Mouse (Mus musculus) heart, adult 8-10 months (tissue): ENCODE results near the gene Cox5a. TPM values are rescaled to one million over a fixed set of nuclear protein-coding genes. Genes with fewer than 3 reads are reported as not detected.
A peak's percentile ranks its signal among the peaks of the same experiment; 100 is the strongest.

Source experiments
- DNase-seq: peaks from one replicate; pipeline ENCODE4 v3.0.0; 2022; ENCODE audit warnings: low spot score
- total RNA-seq, 4 experiments: library from RNA; stranded (reverse); gene quantifications; 2 replicates each; pipeline ENCODE4 v1.2.4; 2022

Cox5a gene
- total RNA-seq: 1,000 to 10,000 TPM; 2,249 to 2,640 (median 2,421) TPM

DNA sequence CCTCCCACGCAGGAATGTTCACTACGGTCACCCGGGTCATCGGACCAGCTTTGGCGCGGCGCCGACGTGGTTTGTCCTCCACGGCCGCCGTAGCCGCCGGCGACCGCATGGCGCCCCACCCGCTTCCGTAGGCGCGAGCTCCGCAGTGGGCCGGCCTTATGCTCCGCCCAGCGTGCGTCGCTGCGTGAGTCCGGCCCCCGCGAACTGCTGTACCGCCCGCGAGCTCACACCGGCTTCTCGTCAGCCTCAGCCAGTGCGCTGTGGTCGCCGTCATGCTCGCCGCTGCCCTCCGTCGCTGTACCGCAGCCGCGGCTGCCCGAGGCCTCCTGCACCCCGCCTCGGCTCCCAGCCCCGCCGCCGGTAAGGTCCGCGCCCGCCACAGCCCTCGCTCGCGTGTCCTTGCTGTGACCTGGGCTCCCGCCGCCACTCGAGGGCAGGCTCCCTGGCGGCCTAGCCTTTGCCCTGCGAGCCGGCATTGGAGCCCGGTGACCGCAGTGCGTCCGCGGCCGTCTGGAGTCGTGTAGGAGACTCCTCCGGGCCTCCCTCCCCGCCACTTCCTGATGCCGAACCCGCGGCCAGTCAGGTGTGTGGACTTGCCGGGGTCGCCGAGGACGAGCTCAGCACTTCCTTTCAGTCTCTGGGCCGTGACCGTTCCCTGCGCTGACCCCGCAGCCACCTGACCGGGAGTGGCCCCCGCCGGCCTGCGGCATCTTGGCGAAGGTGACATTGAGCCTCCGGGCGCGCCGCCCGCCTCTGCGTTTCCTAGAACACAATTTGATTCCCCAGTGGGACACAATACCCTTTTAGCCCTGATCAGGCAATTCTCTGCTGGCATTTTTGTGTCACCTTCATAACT is at the start of gene Cox5a:
TSS of gene Cox5a (plus strand) at position 219 of the 856 bp plus-strand sequence.
- DNase-seq: peak; percentile 92

GRCm38 (mm10) chr9:57485774-57486173 is 35.3 kb upstream of the Cox5a start:
- peak; percentile 82 for DNase-seq

- no peak for DNase-seq
Observed at GRCm38 (mm10) chr9:57487807-57488206, 33.3 kb upstream of the Cox5a start.

GRCm38 (mm10) chr9:57493532-57493931 is 27.5 kb upstream of the Cox5a start:
- no peak for DNase-seq

DNA sequence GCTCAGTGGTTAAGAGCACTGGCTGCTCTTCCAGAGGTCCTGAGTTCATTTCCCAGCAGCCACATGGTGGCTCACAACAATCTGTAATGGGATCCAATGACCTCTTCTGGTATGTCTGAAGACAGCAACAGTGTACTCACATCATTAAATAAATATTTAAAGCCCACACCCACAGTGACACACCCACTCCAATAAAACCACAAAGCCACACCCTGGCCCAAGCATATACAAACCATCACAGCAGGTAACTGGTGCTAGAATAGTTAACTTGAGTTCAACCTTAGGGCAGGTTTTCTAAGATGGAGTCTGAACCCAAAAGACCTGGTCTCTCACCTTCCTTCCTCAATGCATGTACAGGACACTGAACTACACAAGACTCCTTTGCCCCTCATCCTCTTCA is 26.1 kb upstream of the Cox5a start:
- no peak for DNase-seq

GRCm38 (mm10) chr9:57497236-57497635 is 23.8 kb upstream of the Cox5a start:
- DNase-seq: no peak

GRCm38 (mm10) chr9:57498536-57498935 is 22.5 kb upstream of the Cox5a start:
- no peak for DNase-seq

DNA sequence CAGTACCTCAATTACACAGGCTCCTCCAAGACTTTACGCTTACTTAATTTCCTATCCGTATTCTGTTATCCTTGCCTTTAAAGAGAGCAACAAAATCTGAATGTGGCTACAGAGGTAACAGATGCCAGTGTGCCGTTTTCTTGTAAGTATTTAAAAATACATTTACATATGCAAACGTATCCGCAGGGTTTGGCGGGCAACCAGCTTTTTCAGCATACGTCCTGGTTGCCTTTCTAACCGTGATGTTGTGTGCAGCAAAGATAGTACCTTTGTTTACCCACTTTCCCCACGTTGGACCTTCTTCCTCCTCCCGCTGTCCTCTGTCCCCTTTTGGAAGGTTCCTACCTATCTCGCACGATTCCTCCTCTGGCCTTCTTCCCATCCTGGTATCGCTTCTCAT is 19.6 kb upstream of the Cox5a start:
- no peak for DNase-seq

DNA sequence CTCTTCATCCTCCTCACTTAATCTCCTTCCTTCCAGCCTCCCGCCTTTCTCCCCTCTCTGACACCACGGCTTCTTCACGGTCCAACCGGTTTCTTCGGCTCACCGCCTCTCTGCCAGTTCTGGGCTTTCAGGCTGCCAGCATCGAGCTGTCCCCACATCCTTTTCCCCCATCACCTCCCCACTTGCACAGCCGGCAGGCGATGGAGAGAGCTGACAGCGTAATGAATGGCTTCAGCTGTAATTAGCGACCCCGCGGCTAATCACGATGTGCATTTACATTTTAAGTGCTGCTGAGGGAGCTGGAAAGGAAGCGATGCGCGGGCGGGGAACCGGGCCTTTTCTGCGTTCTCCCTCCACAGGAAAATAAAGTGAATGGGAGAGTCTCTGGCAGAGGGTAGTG is 19.2 kb upstream of the Cox5a start:
- no peak for DNase-seq

- DNase-seq: no peak
Observed at GRCm38 (mm10) chr9:57502911-57503621, 18.0 kb upstream of the Cox5a start.

DNA sequence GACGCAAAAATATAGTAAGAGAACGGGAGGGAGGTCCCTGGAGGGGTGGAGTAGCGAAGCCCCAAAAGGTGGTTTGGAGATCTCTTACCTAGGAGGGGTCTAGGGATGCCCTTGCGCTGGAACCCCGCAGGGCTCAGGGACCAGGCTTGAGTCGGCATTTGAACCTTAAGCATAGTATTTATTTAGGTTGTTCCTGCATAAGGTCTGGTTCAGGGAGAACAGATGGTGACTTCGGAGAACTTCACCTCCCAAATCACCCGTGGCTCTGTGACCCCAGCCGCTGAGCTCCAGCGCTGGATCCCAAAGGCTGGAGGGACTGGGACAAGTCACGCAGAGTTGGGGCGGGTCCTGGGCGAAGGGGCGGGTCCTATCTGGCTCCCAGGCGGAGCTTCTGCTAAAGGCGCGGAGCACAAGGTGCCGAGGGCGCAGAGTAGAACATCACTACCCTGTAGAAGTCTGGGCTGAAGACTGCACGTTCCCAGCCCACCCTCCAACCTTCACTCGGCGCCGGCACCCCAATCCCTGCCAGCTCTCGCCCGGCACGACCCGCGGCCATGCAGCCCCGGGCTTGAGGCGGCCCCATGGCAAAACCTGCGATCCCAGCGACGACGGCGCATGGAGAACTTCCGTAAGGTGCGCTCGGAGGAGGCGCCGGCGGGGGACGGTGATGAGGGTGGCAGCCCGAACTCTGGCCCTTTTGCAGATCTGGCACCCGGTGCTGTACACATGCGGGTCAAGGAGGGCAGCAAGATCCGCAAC is 17.3 kb upstream of the Cox5a start, which contains the start of gene Rpp25:
TSS of gene Rpp25 (plus strand) at position 405 of the 759 bp plus-strand sequence.
- DNase-seq: peak; percentile 66

DNA sequence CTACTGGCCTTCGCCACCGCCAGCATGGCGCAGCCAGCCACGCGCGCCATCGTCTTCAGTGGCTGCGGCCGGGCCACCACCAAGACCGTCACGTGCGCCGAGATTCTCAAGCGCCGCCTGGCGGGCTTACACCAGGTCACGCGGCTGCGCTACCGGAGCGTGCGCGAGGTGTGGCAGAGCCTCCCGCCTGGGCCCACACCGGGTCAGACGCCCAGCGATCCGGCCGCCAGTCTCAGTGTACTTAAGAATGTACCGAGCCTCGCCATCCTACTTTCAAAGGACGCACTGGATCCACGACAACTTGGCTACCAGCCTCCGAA is 16.7 kb upstream of the Cox5a start:
- no peak for DNase-seq

DNA sequence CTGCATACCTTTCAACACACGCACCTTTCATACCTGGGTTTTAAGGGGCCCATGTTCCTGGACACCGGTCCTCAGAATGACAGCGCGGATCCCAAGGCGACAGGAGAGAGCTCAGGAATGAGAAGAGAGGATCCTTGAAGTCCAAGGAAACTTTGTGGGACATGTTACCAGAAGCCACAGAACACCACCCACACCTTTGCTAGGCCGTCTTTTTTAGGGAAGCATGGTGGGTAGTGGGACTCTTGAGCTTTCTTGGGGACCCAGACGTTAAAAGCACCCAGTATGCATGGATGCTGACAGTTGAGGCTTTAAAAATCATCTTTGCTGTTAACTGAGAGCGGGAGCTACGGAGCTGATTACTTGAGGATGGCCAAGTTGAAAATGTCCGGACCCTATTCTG is 16.2 kb upstream of the Cox5a start:
- DNase-seq: no peak

- peak; percentile 69 for DNase-seq
Observed at GRCm38 (mm10) chr9:57505700-57506099, 15.4 kb upstream of the Cox5a start.

- DNase-seq: no peak
Observed at GRCm38 (mm10) chr9:57510577-57510976, 10.5 kb upstream of the Cox5a start.

DNA sequence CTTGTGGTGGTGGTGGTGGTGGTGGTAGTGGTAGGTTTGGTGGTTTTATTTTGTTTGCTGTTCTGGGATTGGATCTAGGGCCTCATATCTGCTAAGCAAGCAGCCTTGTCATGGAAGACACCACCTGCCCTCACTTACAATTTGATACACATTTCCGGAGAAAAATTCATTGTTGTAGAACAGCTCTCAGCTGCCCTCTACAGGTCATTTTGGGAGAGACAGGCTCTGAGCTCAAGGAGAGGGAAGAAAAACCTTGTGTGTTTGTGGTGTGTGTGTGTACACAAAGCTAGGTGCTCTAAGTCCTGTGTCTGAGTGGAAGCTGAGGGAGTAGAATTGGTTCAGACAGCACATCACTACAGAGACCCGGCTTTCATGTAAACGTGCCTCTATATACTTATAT is 4.0 kb upstream of the Cox5a start:
- DNase-seq: peak; percentile 68

- no peak for DNase-seq
Observed at GRCm38 (mm10) chr9:57520375-57521055, 559 bp upstream of the Cox5a start.

- no peak for DNase-seq
Observed at GRCm38 (mm10) chr9:57522114-57522860, 1.2 kb downstream of the Cox5a start.

DNA sequence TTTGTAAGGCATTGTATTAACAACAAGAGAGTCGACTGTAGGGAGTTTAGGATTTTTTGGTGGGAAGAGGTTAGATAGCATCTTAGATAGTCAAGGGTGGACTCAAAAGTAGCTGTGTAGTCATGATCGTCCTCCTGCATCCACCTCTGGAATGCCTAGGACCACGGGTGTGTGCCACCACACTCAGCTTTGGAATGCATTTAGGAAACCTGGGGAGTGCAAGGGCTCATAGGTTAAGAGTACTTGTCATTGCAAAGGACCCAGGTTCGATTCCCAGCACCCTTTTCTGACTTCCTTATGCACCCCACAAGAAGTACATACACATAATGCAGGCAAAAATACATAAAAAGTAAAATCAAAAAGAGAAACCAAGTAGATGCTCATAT is 1.8 kb downstream of the Cox5a start:
- no peak for DNase-seq

GRCm38 (mm10) chr9:57523754-57524153 is 2.7 kb downstream of the Cox5a start:
- DNase-seq: peak; percentile 67

DNA sequence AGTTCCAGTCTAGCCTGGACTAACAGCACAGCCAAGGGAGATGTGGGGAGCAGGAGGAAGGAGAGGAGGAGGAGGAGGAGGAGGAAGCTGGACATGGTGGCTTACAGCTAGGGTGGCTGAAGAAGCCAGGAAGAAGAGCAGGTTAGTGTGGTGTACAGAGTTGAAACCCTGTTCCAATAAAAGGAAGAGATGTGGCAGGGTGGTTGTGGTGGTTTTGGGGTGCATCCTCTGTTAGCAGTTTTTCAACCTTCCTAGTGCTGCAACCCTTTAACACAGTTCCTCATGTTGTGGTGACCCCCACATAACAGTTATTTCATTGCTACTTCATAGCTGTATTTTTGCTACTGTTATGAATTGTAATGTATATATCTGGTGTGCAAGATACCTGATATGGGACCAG is 3.4 kb downstream of the Cox5a start:
- DNase-seq: no peak
